Mouse (Mus musculus): ENCODE results near the gene Sertad2.

Sertad2 gene

DNA sequence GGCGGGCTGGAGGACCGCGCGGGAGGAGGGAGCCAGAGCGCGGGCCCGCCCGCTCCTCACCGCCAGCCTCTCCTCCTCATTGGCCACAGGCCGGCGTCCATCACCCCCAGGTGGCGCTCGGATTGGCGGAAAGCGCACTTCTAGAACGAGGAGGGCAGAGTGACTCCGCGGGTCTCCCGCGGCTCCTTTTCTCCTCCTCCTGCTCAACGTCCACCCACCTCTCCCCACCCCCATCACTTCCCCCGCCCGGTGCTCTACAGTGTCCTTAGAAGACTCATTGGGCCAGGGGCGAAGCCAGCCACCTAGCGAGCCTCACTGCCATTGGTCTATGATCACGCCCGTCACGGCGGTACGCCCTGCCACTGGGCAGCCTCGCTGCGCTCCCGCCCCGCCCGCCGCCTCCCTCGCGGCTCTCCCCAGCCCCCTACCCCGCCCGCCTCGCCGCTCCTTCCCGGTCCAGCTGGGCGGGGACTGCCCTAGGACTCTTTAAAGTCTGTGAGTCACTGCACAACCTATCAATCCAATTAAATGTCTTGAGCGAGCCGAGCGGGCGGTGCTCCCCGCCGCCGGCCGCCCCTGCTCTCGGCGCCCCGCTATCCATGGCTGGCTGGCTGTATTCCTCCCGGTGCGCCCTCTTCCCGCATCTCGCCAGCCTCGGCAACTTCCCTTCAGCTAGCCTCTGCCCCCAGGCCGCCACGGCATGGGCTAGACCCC lies at the start of gene Sertad2:
Sertad2 (plus strand) TSS at position 515 of the 714 bp plus-strand sequence.
- peak; percentile 98 for DNase-seq (ENCODE audit: low spot score)

DNA sequence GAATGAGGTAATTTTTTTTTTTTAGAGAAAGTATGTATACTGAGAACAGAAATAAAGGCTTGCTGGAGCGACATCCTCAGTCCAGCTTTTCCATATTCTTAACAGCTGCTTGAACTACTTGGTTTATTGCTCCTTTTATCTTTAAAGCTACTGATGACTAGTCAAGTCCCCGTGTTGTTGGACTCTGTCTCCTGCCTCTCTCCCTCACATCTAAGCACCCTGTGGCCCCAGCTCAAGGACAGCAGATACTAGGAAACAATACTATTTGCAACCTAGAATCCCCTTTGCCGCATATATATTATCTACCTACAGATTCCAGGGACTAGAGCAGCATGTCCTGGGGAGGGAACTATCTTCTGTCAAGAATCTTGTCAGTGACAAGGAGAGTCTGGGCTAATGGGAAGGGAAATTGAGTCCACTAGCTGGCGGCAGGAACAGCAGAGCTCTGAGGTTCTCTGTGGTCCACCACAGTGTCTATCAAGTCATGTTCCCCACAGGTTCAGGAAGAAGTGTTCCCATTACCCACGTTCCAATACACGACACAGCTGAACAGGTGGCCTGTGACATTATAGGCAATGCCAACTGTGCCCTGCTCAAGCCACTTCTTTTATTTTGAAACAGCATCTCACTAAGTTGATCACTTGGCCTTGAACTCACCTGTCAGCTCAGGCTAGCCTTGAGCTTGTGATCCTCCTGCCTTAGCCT lies 49.0 kb upstream of the Sertad2 start:
- DNase-seq (ENCODE audit: low spot score): no peak

DNA sequence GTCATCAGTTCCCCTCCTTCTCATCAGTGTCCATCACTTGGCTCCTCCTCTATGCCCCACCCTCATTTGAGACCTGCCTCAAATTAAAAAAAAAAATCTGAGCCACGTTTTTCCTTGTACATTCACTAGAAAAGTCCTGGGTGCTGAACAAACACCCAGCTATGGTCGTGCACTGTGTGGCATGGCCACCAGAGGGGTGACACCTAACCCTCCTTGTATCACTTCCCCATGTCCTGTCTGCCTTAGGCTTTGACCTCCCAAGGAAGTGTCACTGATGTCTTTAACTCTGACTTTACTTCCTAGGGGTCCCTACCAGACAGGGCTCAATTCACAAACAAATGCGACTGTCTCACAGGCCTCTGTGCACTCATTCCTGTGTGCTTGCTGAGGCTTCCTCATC lies 42.5 kb upstream of the Sertad2 start:
- no peak for DNase-seq (ENCODE audit: low spot score)

DNA sequence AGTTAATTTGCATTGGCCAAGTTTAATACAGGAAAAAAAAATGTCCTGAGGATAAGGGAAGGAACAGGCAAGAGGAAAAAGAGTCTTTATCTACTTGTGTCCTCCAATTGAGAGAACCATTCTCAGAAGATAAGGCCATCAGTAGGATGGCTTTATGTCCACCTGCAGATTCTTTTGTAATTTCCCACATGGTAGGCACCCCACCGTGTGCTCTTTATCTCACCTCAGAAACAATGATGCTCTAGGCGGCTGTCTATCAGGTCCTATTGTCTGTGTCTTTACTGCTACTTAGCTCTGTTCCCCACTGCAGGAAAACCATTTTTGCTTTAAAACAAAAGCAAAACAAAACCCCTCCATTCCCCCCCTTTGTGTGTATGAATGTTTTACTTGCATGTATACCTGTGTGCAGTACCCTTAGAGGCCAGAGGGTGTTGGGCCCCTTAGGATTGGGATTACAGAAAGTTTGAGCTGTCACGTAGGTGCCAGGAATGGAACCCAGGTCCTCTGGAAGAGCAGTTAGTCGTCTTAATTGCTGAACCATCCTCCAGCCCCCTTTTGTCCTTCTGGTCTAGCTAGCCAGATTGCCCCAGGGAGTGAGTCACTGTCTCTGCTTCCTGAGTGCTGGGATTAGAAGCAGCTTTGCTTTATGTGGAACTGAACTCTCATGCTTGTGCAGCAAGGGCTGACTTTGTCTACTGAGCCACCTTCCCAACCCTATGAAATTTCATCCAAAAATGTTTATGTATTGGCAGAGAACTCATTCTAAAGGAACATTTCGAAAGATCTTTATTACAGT lies 41.7 kb upstream of the Sertad2 start:
- DNase-seq (ENCODE audit: low spot score): no peak

DNA sequence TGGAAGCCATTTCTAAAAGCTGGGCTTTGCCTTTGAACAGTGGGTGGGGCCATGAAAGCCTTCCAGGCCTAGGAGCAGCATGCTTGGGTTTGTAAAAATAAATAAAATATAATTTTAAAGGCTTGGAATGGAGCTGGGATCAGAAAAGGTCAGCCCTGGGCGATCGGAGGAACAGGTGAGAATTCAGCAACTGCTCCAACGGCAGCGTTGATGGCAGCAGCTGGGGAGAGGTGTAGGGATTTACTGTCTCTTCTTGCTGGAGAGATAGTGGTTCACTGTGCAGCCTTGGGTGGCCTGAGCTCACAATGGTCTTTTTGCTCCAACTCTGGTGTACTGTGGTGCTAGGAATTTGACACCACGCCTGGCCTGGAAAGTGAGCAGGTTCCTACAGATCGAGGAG lies 29.5 kb upstream of the Sertad2 start:
- no peak for DNase-seq (ENCODE audit: low spot score)

DNA sequence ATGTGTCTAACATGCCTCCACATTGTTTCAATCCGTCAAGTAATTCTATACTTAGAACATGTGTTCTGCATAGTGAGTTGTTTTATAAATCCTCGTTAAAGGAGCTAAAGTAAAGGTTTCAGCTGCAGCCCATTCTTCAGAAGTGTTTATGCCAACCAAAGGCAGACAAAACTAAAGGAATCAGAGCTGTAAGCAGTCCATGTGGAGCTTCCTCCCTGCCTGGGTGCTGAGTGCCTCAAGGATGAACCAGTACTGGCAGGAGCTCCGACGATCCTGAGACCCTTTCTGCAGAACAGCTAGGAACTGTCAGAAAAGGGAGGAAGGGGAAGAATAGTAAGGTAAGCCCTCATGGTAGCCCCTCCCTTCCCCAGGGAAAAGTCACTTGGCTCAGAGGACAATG lies 28.3 kb upstream of the Sertad2 start:
- DNase-seq (ENCODE audit: low spot score): no peak

DNA sequence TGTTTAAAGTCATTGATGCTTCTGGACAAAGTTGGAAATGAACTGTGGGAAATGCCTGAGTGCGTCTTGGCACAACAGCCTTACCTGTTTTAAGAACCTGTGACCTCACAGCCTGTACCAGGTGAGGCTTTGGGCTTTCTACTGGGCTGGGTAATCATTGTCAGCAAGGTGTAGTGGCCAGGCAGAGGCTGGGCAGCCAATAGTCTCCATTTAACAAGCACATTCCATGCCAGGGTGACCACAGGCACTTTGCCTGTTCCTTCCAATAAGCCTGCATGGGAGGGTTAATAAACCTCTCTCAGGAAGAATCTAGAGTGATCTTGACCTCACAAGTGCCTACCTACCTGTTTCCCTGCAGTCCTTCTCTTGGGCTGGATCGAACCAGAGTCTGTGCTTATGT lies 21.7 kb upstream of the Sertad2 start:
- DNase-seq (ENCODE audit: low spot score): no peak

DNA sequence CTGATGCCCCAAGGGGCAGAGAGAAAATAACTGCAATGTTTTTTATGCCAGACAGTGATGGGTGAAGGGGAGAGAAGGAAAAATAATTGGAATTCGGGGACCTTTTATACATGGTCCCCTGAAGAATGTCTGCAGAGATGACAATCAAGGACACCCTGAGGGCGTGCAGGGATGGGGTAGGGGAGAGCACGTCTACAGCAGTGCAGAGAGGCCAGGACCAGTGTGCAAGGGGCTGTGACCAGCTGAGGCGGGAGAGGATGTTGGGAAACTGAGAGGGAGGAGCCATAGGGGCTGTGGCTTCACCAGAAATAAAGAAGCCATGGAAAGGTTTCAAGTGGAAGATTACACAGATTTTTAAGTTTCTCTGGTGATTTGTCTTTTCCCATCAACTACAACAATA lies 20.3 kb upstream of the Sertad2 start:
- DNase-seq (ENCODE audit: low spot score): no peak

DNA sequence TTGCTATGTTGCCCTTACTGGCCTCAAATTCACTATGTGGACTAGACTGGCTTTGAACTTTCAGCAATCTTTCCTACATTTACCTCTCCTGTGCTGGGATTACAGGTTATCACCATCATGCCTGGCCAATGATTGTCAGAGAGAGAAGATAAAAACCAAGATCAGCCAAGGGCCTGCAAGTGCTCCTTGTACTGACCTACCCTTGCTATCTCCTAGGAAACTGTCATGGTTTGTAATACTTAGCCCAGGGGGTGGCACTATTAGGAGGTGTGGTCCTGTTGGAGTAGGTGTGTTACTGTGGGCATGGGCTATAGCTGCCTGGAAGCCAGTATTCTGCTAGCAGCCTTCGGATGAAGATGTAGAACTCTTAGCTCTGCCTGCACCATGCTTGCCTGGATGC lies 18.6 kb upstream of the Sertad2 start:
- no peak for DNase-seq (ENCODE audit: low spot score)

DNA sequence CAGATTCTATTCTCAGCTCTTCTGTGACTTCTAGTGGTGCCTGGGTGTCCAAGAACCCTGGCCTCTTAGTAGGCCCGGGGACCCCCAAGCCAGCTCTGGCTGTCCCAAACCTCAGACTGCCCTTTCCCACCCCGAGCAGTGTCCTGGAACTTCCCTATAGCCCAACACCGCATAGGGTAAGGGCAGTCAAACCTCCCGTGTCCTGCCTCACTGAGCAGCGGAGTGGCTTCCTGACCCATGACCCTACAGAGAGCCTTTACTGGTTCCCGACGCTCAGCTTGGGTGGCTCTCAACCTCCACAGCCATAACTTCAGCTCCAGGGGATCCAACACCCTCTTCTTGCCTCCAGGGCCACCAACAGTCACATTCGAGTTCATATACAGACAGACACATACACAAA lies 17.1 kb upstream of the Sertad2 start:
- no peak for DNase-seq (ENCODE audit: low spot score)

DNA sequence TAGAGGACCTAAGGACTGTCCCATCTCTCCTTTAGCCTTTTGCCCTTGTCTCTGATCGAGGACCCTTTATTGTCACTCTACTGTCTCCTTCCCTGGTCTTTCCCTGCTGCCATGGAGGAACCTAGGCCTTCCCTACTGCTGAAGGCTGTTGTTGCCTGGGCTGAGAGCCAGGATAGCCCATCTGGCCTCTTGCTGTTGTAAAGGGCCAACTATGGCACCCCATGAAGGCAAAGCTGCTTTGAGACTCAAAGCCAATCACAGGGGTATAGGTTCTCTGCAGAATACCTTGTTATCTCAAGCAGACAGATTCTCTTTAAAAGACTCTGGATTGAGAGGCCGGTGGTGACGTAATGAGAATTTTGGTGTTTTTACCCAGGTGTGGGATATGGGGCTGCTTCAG lies 15.2 kb upstream of the Sertad2 start:
- DNase-seq (ENCODE audit: low spot score): no peak

DNA sequence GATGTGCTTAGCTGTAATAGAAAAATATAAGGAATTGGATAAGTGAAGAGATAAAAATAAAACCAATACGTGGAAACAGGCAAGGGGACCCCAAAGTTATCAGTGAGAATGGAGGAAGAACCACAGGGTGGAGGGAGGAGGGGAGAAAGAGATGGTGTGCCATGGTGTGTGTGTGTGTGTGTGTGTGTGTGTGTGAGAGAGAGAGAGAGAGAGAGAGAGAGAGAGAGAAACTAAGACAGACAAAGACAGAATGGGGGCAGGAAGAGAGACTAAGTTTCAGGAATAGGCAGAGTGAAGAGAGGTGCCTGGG lies 11.4 kb upstream of the Sertad2 start:
- peak; percentile 13 for DNase-seq (ENCODE audit: low spot score)

DNA sequence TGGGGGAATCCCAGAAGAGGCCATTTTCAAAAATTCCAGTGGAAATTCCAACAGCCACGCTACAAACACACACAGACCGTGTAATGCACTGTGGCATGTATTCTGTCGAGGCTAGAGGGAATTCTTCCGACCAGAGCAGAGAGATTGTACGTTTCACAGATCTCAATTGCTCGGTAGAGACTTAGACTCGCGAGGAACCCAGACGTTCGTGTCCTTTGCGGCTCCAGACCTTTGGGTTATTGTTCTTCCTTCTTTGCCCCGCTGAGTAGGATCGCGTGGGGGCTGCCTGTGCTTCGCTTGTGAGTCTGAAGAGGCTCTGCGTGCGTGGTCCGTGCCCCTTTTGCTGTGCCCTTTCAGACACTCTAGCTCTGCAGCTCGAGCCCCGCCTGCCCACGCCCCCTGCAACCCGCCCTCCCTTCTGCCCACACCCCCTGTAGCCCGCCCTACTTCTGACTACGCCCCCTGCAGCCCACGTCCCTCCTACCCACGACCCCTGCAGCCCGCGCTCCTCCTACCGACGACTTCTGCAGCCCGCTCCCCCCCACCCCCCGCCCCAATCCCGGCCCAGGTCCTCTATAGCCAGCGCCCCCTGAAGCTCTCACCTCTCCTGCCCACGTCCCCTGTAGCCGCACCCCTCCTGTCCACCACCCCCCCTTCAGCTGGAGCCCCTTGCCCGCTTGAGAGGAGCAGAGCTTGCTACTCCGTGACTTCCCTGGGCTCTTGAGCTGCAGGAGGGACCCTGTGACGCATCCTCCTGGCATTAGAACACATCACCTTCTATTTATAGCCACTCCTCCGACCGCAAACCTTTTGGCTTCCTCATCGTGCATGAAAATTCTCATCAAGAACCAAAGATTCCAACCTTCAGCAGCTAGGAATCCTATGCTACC lies 10.8 kb upstream of the Sertad2 start:
- DNase-seq (ENCODE audit: low spot score): peak; percentile 67

DNA sequence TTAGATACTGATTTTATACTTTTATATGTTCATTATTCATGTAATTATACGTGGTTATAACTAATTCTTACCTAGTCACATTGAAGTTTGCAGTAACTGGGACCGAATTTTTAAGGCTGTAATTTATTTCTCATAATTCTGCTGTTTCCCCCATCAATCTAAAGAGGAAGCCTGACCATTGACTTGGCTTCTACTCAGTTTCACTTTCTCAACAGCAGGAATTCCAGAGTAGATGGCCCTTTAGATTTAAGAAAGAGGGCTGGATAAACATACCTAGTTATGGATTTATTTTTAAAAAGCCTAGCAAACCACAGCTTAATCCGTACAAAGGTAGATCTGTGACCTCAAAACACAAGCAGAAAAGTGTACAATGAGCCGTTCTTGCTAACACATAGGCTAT lies 9.8 kb upstream of the Sertad2 start:
- DNase-seq (ENCODE audit: low spot score): no peak

DNA sequence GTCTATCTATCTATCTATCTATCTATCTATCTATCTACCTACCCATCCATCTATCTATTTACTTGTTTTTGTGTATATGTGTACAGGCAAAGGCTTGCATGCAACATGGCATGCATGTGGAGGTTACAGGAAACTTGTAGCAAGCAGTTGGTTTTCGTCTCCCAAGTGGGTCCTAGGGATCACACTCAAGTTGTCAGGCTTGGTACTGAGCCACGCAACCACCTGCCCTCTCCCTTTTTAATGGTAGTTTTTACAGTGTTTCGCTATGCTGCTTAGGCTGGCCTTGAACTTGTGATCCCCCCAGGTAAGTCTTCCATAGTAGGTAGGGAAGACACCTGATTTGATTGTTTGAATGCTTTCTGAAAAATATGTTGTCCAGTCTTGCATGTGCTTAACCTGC lies 5.8 kb upstream of the Sertad2 start:
- DNase-seq (ENCODE audit: low spot score): no peak

DNA sequence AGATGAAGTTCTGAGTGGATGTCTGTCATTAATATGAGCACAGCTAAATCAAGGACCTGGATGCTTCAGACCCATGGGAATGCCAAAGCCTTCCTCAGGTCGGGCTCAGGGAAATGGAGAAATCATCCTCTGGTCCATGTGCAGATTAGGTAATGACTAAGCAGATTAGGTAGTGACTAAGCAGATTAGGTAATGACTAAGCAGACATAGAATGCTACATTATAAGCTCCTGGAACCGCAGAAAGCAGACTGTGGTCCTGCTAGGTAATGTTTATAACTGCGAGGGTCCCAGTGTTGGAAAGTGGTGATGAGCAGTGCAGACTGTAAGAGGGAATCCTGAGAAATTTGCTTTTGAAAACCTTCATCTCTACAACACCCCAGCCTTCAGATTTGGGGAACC lies 4.6 kb upstream of the Sertad2 start:
- DNase-seq (ENCODE audit: low spot score): no peak

DNA sequence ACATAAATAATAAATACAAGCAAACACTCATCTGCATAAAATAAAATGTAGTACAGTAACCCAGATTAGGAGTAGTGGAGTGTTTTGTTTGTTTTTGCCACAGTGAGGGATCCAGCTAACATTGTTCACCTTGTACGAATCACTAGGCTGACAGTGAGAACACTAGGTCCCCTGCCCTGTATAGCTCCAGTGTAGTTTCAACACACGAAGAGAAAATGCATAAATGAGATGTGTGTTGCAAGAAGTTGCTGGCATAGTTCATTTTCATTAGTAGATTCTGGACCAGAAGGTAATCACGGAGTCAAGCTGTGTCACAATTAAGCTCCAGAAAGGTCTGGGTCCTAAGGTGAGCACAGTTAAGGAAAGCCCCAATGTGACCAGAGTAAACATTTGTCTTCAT lies 1.8 kb upstream of the Sertad2 start:
- no peak for DNase-seq (ENCODE audit: low spot score)

DNA sequence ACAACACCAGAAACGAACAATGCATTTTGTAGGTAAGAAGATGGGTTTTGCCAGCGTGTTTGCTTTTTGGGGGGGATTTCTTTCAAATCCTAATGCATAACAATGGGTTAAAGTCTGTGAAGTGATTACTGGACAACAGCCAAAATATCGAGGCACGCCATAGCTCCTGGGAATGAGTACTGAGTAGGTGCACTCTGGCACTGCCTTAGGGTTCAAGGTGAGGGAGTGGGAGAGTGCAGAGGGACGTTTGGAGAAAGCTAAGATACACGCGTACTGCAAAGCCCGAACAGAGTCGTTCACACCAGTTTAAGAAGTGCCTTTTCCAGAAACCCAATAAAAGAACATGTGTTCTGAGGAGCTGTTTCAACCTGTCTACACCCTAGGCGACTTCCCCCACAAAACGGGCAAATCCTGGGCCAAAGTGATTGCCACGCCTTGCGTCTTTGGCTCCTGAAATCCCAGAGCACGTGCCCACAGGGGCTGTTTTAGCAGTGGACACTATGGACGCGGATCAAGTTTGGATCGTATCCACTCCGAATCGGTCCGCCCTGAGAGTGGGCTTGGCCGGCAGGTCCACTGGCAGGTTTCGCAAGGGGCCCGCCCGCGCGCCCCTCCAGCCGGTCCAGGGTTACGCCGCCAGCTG lies 937 bp upstream of the Sertad2 start:
- peak; percentile 71 for DNase-seq (ENCODE audit: low spot score)

DNA sequence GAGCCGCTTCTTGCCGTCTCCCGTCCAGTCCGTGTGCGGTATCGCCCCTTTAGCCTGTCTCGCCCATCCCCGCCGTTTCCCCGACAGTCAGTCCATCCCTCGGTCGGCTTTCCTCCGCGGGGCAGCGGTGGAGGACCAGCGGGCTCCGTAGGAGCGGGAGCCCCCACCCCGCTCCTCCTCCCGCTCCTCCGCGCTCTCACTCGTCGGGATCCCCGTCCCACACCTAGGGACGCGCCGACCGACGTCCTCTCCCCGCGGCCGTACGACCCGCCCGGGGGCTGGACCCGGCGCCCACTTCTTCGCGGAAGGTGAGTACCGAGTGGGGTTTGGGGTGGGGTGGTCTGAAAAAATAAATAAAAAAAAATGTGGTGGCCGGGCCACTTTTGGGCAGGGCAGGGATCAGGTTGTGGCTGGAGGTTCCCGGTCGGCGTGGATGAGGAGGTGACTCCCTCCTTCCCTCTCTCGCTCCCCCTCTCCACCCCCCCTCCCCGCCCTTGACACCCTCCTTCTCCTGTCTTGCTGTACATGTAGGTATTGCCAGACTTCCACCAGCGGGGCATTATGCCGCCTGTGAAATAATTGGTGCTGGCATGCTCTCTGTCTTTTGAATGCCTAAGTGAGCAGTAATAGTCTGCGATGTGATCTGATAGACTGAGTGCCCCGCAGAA lies 534 bp downstream of the Sertad2 start:
- DNase-seq (ENCODE audit: low spot score): peak; percentile 56

DNA sequence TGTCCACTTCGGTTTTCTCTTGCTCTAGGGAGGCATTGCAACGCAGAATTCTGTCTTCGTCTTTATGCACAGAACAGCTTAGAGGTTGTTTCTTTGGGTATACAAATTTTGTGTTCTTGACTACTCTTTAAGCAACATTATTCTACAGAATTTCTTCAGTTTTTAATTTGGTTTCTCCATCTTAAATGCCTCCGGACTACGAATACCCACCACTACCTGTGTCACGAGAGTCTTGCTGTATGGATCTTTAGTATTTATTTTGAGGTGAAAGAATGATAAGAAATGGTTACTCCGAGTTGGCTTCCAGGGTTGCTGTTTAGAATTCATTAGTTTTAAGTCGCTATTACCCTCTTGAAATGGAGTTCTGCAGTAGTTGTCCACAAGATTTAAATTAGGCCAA lies 1.3 kb downstream of the Sertad2 start:
- no peak for DNase-seq (ENCODE audit: low spot score)

Measured in embryo, embryonic 10.5 days (tissue).